ENCODE assay signal across 9 mouse cellular contexts in the genomic region with DNA sequence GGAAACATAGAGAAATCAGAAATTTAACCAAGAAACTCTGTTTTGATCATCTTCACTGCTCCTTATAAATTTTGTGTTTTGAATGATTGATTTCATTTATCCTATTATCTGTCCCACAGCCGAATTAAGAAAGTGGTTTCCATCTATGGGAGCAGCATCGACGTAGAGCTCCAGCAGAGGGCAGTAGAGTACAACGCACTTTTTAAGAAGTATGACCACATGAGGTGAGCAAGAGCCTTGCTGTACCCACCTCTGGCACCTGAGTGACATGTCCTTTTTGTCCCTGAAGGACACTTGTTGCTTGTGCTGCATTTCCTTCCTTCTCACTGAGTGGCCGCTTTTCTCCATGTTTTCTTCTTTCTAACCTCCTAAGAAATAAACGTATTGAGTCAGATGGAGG. TPM values are rescaled to one million over a fixed set of nuclear protein-coding genes. Genes with fewer than 3 reads are reported as not detected.
DNase-seq lines count a peak whose midpoint lies in the region; ATAC-seq and TF ChIP-seq lines count a peak whose summit lies in the region.
"Had no signal": no experiment of that assay in that cellular context is flagged by ENCODE, and none has a peak within 500 bp of the region (broad histone marks: within the 10 kb centered on the region; RNA-seq: fewer than 3 reads in every experiment).

No protein-coding gene starts in this region.

- no peaks in the 10 kb centered on the region for H3K27me3 ChIP-seq in forebrain, embryonic 11.5 days (ENCODE audit: control insufficient read depth, insufficient read depth, low read length)
- H3K27me3 ChIP-seq in forebrain, embryonic 16.5 days (replicated peaks; ENCODE audit: control insufficient read depth, insufficient read depth, low read length), result no peaks in the 10 kb centered on the region
- no peaks in the 10 kb centered on the region for H3K27me3 ChIP-seq in lung, embryonic 16.5 days (ENCODE audit: control insufficient read depth, insufficient read depth, low read depth, low read length)
- H3K27me3 ChIP-seq: limb, embryonic 15.5 days had no signal

- 44% methylated on average over 6 of the region's 6 CpGs for WGBS in forebrain, embryonic 11.5 days
- WGBS in forebrain, embryonic 16.5 days, result 38% methylated on average over 6 of the region's 6 CpGs
- WGBS in lung, embryonic 16.5 days, result 35% methylated on average over 6 of the region's 6 CpGs

- H3K9me3 ChIP-seq in forebrain, embryonic 11.5 days (ENCODE audit: control insufficient read depth, low read length), result no peaks in the 10 kb centered on the region
- H3K9me3 ChIP-seq in forebrain, embryonic 16.5 days (ENCODE audit: control insufficient read depth, low read length), result no peaks in the 10 kb centered on the region
- no peaks in the 10 kb centered on the region for H3K9me3 ChIP-seq in lung, embryonic 16.5 days (ENCODE audit: control insufficient read depth, low read length)
- H3K9me3 ChIP-seq: limb, embryonic 15.5 days had no signal

- ATAC-seq in forebrain, embryonic 11.5 days (replicated peaks; ENCODE audit: low FRiP score), result no peak
- no peak for ATAC-seq in forebrain, embryonic 16.5 days
- 0 out of 2 replicates have a peak, but pooled peaks have one; percentile 34 for ATAC-seq in lung, embryonic 16.5 days (ENCODE audit: low read depth)

- DNase-seq in forebrain, embryonic 11.5 days (ENCODE audit: low spot score), result peak; percentile 69
- DNase-seq in MN1 (ENCODE audit: low spot score), result peak; percentile 84
- DNase-seq in cerebellum, adult 8-10 months, result peak; percentile 59
- peak; percentile 61 for DNase-seq in gastrocnemius, adult 2 months
- peak; percentile 74 for DNase-seq in layer of hippocampus, adult 11-12 months (ENCODE audit: low spot score)
- peak; percentile 62 for DNase-seq in skeletal muscle tissue, adult 2 months (ENCODE audit: low read depth, low spot score)

- intact Hi-C loops in gastrocnemius, adult 2 months (cut with DNase I), result loop anchor here (1.0 kb wide), 1 partner anchor 64 kb away; no protein-coding TSS in a partner anchor

- no peak overlapping the region for H3K27ac ChIP-seq in forebrain, embryonic 11.5 days (ENCODE audit: low read depth, low read length)
- no peak overlapping the region for H3K27ac ChIP-seq in forebrain, embryonic 16.5 days (ENCODE audit: low read length)
- no peak overlapping the region for H3K27ac ChIP-seq in gastrocnemius, adult 2 months
- H3K27ac ChIP-seq in lung, embryonic 16.5 days (ENCODE audit: low read length), result no peak overlapping the region
- H3K27ac ChIP-seq: limb, embryonic 15.5 days had no signal

- TF ChIP-seq CTCF in gastrocnemius, adult 2 months (IDR thresholded peaks at IDR 0.05), result peak; percentile 95

- no peak overlapping the region for H3K4me3 ChIP-seq in forebrain, embryonic 11.5 days (ENCODE audit: low read depth, low read length)
- no peak overlapping the region for H3K4me3 ChIP-seq in forebrain, embryonic 16.5 days (replicated peaks; ENCODE audit: low read length)
- no peak overlapping the region for H3K4me3 ChIP-seq in gastrocnemius, adult 2 months
- no peak overlapping the region for H3K4me3 ChIP-seq in lung, embryonic 16.5 days (ENCODE audit: low read length)
- H3K4me3 ChIP-seq: limb, embryonic 15.5 days had no signal

- H3K9ac ChIP-seq in forebrain, embryonic 11.5 days (ENCODE audit: low read length), result no peak overlapping the region
- H3K9ac ChIP-seq in forebrain, embryonic 16.5 days (replicated peaks; ENCODE audit: low read depth, low read length), result no peak overlapping the region
- no peak overlapping the region for H3K9ac ChIP-seq in lung, embryonic 16.5 days (ENCODE audit: low read length)
- H3K9ac ChIP-seq: limb, embryonic 15.5 days had no signal

- H3K4me1 ChIP-seq in forebrain, embryonic 11.5 days (replicated peaks; ENCODE audit: control insufficient read depth, insufficient read depth, low read length), result no peaks in the 10 kb centered on the region
- H3K4me1 ChIP-seq in forebrain, embryonic 16.5 days (replicated peaks; ENCODE audit: control insufficient read depth, insufficient read depth, low read length), result no peaks in the 10 kb centered on the region
- no peaks in the 10 kb centered on the region for H3K4me1 ChIP-seq in lung, embryonic 16.5 days (replicated peaks; ENCODE audit: control insufficient read depth, insufficient read depth, low read length)
- H3K4me1 ChIP-seq: limb, embryonic 15.5 days had no signal

- peaks cover 6% of the 10 kb centered on the region for H3K36me3 ChIP-seq in forebrain, embryonic 11.5 days (ENCODE audit: control insufficient read depth, insufficient read depth, low read length)
- H3K36me3 ChIP-seq in forebrain, embryonic 16.5 days (ENCODE audit: control insufficient read depth, insufficient read depth), result peaks cover 34% of the 10 kb centered on the region
- peaks cover 37% of the 10 kb centered on the region for H3K36me3 ChIP-seq in lung, embryonic 16.5 days (ENCODE audit: control insufficient read depth, insufficient read depth, low read length)

- no peak overlapping the region for H3K4me2 ChIP-seq in forebrain, embryonic 11.5 days (ENCODE audit: low read depth, low read length, severe bottlenecking)
- no peak overlapping the region for H3K4me2 ChIP-seq in forebrain, embryonic 16.5 days (ENCODE audit: low read length)
- H3K4me2 ChIP-seq in lung, embryonic 16.5 days (ENCODE audit: low read depth, low read length), result no peak overlapping the region
- H3K4me2 ChIP-seq: limb, embryonic 15.5 days had no signal

RNA-seq across cellular contexts. Expression of gene Phlpp2, which starts 14.9 kb away (rescaled TPM):
- polyA plus RNA-seq in forebrain, embryonic 11.5 days (2014; fragmentation: Nextera tagmentation; extraction: Ambion mirVana), result 4.3 and 4.4 TPM in 2 replicates
- 3.8 and 4.0 TPM in 2 replicates for polyA plus RNA-seq in forebrain, embryonic 16.5 days (2015; fragmentation: Nextera tagmentation; extraction: Ambion mirVana)
- 1 to 10 TPM; 2.4 to 2.9 TPM for total RNA-seq in gastrocnemius, adult 2 months (2021)
- polyA plus RNA-seq in lung, embryonic 16.5 days (2015; fragmentation: Nextera tagmentation; extraction: Ambion mirVana), result 2.2 and 2.7 TPM in 2 replicates
